Mouse (Mus musculus) heart, adult 2 months (tissue): ENCODE measurements around the gene Xpo4.

Experiments used
- CTCF ChIP-seq: fragments of 200-600 bp; IDR thresholded peaks from 2 replicates; pipeline ENCODE4 v1.8.1; 2022; ENCODE audit warnings: antibody characterized with exemption, mild to moderate bottlenecking, moderate library complexity
- POLR2A ChIP-seq: fragments of 200-500 bp; IDR thresholded peaks from 2 replicates; pipeline ENCODE4 v1.6.1; 2011; ENCODE audit warnings: mild to moderate bottlenecking, low read depth, low read length, control low read depth; ENCODE audit not compliant: insufficient read depth

- TF ChIP-seq CTCF (no peak), POLR2A (no peak)
Observed at GRCm38 (mm10) chr14:57536820-57537219, 128.4 kb downstream of the Xpo4 start.
